Mouse (Mus musculus): ENCODE results near the gene Rai14. TPM values are rescaled to one million over a fixed set of nuclear protein-coding genes. Genes with fewer than 3 reads are reported as not detected.
A peak's percentile ranks its signal among the peaks of the same experiment; 100 is the strongest.

Gene Rai14
- polyA plus RNA-seq, 1 experiment from 2014 or later = 12.7 TPM

DNA sequence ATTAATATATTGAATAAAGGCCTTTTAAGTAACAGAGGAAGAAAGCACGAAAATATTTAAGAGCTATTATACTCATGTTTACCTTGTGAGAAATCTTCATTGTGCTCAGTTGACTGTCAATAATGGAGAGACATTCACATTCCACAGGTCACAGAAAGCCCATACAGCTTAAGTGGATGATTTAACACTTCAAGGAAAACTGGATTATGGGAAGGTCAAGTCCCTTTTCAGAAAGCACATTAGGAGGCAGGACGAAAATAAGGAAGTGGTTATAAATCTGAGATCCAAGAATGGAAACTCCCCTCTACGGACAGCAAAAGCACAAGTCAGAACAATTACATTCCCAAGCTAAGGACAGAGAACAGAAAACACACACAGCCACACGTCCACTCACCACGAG is 41.5 kb downstream of the Rai14 start:
- Histone ChIP-seq H3K9ac (ENCODE audit: low read length) (no peak overlapping the region), H3K36me3 (ENCODE audit: control insufficient read depth, insufficient read depth) (no peaks in the 10 kb centered on the region), H3K27ac (ENCODE audit: low read length) (no peak overlapping the region), H3K4me2 (ENCODE audit: low read depth, low read length) (no peak overlapping the region), H3K9me3 (replicated peaks; ENCODE audit: control insufficient read depth, low read length) (no peaks in the 10 kb centered on the region), H3K4me1 (ENCODE audit: control insufficient read depth, insufficient read depth, low read length) (peaks cover 5% of the 10 kb centered on the region), H3K4me3 (ENCODE audit: low read length) (no peak overlapping the region), H3K27me3 (ENCODE audit: control insufficient read depth, insufficient read depth, low read length) (peaks cover 12% of the 10 kb centered on the region)
- 43% methylated on average over 5 of the region's 5 CpGs for WGBS
- no peak for ATAC-seq (replicated peaks; ENCODE audit: extremely low read depth, insufficient read depth, low FRiP score)

DNA sequence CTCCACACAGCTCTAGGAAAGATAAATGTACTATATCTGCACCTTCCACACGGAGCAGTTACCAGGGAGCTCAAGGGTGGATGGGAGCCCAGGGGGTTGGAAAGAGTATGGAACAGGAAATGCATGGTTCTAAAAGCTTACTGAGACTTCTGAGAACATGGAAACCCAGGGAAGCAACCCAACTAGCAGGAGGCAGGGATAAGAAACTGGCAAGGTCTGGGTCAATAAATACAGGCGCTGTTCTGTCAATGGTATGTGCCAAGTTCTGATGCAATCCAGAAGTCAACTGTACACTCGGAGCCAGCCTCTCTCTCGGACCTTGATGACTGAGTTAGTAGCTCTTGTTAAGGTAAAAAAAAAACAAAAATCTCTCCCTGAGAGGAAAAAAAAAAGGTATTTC is 42.6 kb downstream of the Rai14 start:
- Histone ChIP-seq H3K4me1 (ENCODE audit: control insufficient read depth, insufficient read depth, low read length) (peaks cover 10% of the 10 kb centered on the region), H3K4me3 (ENCODE audit: low read length) (no peak overlapping the region), H3K36me3 (ENCODE audit: control insufficient read depth, insufficient read depth) (no peaks in the 10 kb centered on the region), H3K9me3 (replicated peaks; ENCODE audit: control insufficient read depth, low read length) (no peaks in the 10 kb centered on the region), H3K27ac (ENCODE audit: low read length) (peak overlapping the region; percentile 2; the same call in 1 of the 2 replicates), H3K9ac (ENCODE audit: low read length) (no peak overlapping the region), H3K4me2 (ENCODE audit: low read depth, low read length) (no peak overlapping the region), H3K27me3 (ENCODE audit: control insufficient read depth, insufficient read depth, low read length) (peaks cover 12% of the 10 kb centered on the region)
- ATAC-seq (replicated peaks; ENCODE audit: extremely low read depth, insufficient read depth, low FRiP score) = peak; percentile 41; the same call in 1 of the 2 replicates
- 50% methylated on average over 4 of the region's 4 CpGs for WGBS

DNA sequence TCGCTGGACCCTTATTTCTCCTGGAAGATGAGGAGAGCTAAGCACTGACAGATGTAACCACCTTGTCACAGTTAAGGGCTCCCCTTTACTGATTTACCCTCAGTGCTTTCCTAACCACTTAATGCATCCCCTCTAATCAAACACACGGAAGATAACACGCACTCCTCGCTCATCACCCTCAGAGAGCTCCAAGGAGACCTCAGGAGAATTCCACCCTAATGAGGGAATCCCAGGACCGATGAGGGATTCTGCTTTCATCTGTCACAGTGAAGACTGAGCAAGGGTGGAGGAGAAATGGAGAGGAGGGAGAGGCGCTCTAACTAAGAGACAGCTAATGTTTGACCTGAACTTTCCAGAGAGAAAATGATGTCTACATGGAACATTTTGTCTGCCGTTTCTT is 44.3 kb downstream of the Rai14 start:
- H3K27ac ChIP-seq (ENCODE audit: low read length) = no peak overlapping the region
- H3K4me2 ChIP-seq (ENCODE audit: low read depth, low read length) = no peak overlapping the region
- H3K36me3 ChIP-seq (ENCODE audit: control insufficient read depth, insufficient read depth) = no peaks in the 10 kb centered on the region
- no peaks in the 10 kb centered on the region for H3K9me3 ChIP-seq (replicated peaks; ENCODE audit: control insufficient read depth, low read length)
- no peak overlapping the region for H3K9ac ChIP-seq (ENCODE audit: low read length)
- peaks cover 11% of the 10 kb centered on the region for H3K4me1 ChIP-seq (ENCODE audit: control insufficient read depth, insufficient read depth, low read length)
- no peak for ATAC-seq (replicated peaks; ENCODE audit: extremely low read depth, insufficient read depth, low FRiP score)
- peaks cover 12% of the 10 kb centered on the region for H3K27me3 ChIP-seq (ENCODE audit: control insufficient read depth, insufficient read depth, low read length)
- no peak overlapping the region for H3K4me3 ChIP-seq (ENCODE audit: low read length)
- WGBS = 46% methylated on average over 7 of the region's 7 CpGs

DNA sequence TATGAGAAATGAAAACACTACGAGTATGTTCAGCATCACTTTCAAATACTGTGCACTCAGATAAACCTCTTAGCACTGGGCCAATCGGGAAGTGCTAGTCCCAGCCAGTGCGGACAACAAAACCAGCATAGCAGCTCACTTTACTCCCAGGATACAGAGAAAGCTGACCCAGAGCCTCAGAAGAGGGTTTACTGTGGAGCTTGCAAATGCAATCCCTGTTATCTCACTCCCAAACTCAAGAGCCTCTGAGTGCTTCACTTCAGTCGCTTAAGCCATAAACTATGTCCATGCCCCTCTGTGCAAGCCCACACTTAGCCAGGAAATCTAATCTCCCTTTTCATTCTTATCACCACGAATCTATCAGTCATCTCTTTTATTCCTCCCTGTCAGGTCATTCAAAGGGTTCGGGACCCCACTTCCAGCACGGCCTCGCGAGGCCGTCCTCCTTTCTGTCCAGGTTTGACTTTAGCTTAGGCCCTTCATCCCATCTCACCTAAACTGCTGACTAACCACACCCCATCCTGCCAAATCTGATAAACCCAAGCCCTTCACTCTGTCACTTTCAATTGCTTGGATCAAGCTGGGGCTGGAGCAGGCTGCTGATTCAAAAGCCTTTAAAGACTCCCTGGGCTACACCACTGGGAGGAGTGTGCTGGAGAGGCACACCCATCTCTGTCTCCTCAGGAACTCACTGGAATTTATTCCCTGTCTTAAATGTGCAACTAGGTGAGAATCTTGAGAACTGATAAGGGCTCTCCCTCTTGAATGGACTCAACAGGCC is 46.1 kb downstream of the Rai14 start:
- Histone ChIP-seq H3K9ac (ENCODE audit: low read length) (no peak overlapping the region), H3K36me3 (ENCODE audit: control insufficient read depth, insufficient read depth) (no peaks in the 10 kb centered on the region), H3K27me3 (ENCODE audit: control insufficient read depth, insufficient read depth, low read length) (peaks cover 12% of the 10 kb centered on the region), H3K4me2 (ENCODE audit: low read depth, low read length) (no peak overlapping the region), H3K4me1 (ENCODE audit: control insufficient read depth, insufficient read depth, low read length) (peaks cover 10% of the 10 kb centered on the region), H3K9me3 (replicated peaks; ENCODE audit: control insufficient read depth, low read length) (no peaks in the 10 kb centered on the region), H3K27ac (ENCODE audit: low read length) (no peak overlapping the region), H3K4me3 (ENCODE audit: low read length) (no peak overlapping the region)
- no peak for ATAC-seq (replicated peaks; ENCODE audit: extremely low read depth, insufficient read depth, low FRiP score)
- whole genome bisulfite sequencing = 37% methylated on average over 10 of the region's 10 CpGs

DNA sequence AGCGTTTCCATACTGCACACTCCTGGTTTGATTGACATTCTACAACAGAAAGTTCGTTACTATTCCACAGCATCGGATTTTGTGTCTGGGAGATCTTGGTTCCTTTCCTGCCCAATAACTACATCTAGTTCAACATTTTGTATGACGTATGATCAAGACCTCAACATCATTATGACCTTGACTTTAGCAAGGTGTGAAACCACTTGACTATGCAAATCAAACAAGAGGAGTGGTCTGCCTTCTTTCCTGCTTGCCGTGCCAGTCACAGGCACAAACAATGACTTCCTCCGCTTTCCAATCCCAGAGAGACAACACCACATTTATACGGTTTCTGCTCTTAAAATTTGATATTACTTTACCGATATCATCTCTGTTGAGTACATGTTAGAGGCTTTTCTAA is 48.6 kb downstream of the Rai14 start:
- no peak for ATAC-seq (replicated peaks; ENCODE audit: extremely low read depth, insufficient read depth, low FRiP score)
- Histone ChIP-seq H3K4me3 (ENCODE audit: low read length) (no peak overlapping the region), H3K4me1 (ENCODE audit: control insufficient read depth, insufficient read depth, low read length) (peaks cover 19% of the 10 kb centered on the region), H3K9ac (ENCODE audit: low read length) (no peak overlapping the region), H3K36me3 (ENCODE audit: control insufficient read depth, insufficient read depth) (no peaks in the 10 kb centered on the region), H3K9me3 (replicated peaks; ENCODE audit: control insufficient read depth, low read length) (no peaks in the 10 kb centered on the region), H3K27ac (ENCODE audit: low read length) (no peak overlapping the region), H3K27me3 (ENCODE audit: control insufficient read depth, insufficient read depth, low read length) (peaks cover 5% of the 10 kb centered on the region), H3K4me2 (ENCODE audit: low read depth, low read length) (no peak overlapping the region)
- 69% methylated on average over 8 of the region's 8 CpGs for WGBS

DNA sequence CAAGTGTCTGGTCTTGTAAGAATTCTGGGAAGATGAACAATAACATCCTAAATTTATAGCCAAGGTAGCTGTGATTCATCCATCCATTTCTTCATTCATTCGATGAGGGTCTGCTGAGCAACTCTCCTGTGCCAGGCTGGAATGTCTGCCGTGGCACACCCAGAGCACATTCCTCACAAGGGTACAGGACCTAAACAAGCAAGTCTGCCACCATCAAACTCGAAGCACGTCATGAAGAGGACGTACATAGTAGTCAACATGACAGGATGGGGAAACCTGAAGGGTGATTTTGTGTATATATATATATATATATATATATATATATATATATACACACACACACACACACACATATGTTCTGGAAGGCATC is 49.9 kb downstream of the Rai14 start:
- Histone ChIP-seq H3K36me3 (ENCODE audit: control insufficient read depth, insufficient read depth) (no peaks in the 10 kb centered on the region), H3K4me1 (ENCODE audit: control insufficient read depth, insufficient read depth, low read length) (peaks cover 19% of the 10 kb centered on the region), H3K9ac (ENCODE audit: low read length) (no peak overlapping the region), H3K4me2 (ENCODE audit: low read depth, low read length) (no peak overlapping the region), H3K4me3 (ENCODE audit: low read length) (no peak overlapping the region), H3K27me3 (ENCODE audit: control insufficient read depth, insufficient read depth, low read length) (peaks cover 5% of the 10 kb centered on the region), H3K27ac (ENCODE audit: low read length) (no peak overlapping the region), H3K9me3 (replicated peaks; ENCODE audit: control insufficient read depth, low read length) (no peaks in the 10 kb centered on the region)
- no peak for ATAC-seq (replicated peaks; ENCODE audit: extremely low read depth, insufficient read depth, low FRiP score)
- WGBS = 71% methylated on average over 5 of the region's 5 CpGs

DNA sequence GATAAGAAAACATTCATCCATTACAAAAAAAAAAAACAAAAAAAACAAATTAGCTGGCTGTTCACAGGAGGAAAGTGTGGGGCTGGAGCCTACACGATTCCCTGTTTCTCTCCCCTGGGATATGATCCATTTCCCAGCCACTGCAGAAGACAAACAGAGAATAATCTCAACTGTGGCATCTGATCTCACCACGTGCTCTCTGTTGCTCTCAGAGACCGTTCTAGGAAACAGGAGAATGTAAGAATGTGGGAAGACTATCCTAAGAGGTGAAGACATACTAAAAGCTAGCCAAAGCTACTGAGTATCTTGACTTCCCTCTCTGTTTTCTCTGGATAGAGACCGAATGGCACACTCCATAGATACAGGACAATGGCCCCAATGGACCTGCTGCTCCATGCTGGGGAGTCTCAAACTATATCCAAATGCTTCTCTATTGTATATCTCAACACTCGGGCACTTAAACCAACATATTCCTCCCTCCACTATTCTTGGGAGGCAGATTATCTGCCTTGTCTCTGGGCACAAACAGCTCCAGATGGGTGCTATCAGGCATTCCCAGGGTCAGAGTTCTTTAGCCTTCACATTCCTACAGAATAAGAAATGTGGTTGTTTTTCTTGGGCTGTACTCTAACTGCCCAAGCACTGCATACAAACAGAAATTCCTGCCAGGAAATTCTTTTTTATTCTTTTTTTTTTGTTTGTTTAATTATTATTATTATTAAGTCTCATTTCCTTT is 50.5 kb downstream of the Rai14 start:
- Histone ChIP-seq H3K9me3 (replicated peaks; ENCODE audit: control insufficient read depth, low read length) (no peaks in the 10 kb centered on the region), H3K27me3 (ENCODE audit: control insufficient read depth, insufficient read depth, low read length) (peaks cover under 1% of the 10 kb centered on the region), H3K4me2 (ENCODE audit: low read depth, low read length) (no peak overlapping the region), H3K4me3 (ENCODE audit: low read length) (no peak overlapping the region), H3K27ac (ENCODE audit: low read length) (no peak overlapping the region), H3K36me3 (ENCODE audit: control insufficient read depth, insufficient read depth) (no peaks in the 10 kb centered on the region), H3K4me1 (ENCODE audit: control insufficient read depth, insufficient read depth, low read length) (peaks cover 19% of the 10 kb centered on the region), H3K9ac (ENCODE audit: low read length) (no peak overlapping the region)
- ATAC-seq (replicated peaks; ENCODE audit: extremely low read depth, insufficient read depth, low FRiP score) = no peak; the same call in 1 of the 2 replicates
- WGBS = 51% methylated on average over 5 of the region's 5 CpGs

DNA sequence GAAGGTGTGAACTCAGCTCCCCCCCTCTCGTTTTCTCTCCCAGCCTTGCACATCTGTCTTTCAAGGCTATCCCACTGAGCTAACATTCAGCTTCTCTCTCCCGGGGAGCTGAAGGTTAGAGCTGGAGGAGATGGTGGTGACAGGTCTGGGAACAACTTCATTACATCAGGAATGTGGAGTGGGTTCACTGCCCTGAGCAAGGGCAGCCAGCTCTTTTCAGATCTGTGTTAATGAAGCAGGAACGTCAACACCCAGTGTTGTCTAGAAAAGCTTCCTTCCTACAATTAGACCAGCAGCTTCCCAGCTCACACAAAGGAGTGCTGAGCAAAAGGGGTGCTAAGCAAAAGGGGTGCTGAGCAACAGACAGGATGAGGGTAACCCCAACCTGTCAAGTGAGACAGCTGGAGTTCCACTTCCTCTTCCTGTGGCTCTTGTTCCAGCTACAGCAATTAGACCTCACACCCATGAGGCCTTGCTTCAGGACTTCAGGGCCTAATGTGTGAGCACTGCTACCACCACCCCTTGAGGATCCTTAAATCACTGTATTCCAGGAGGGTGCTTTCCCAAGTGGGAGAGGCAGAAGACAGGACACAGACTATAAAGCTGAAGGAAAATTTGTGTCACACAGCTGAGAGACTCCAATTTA is 52.3 kb downstream of the Rai14 start:
- Histone ChIP-seq H3K27ac (ENCODE audit: low read length) (0 out of 2 replicates have a peak overlapping the region, but pooled peaks have one; percentile 10), H3K4me1 (ENCODE audit: control insufficient read depth, insufficient read depth, low read length) (peaks cover 14% of the 10 kb centered on the region), H3K9ac (ENCODE audit: low read length) (no peak overlapping the region), H3K9me3 (replicated peaks; ENCODE audit: control insufficient read depth, low read length) (no peaks in the 10 kb centered on the region), H3K27me3 (ENCODE audit: control insufficient read depth, insufficient read depth, low read length) (no peaks in the 10 kb centered on the region), H3K36me3 (ENCODE audit: control insufficient read depth, insufficient read depth) (no peaks in the 10 kb centered on the region), H3K4me2 (ENCODE audit: low read depth, low read length) (no peak overlapping the region), H3K4me3 (ENCODE audit: low read length) (no peak overlapping the region)
- ATAC-seq (replicated peaks; ENCODE audit: extremely low read depth, insufficient read depth, low FRiP score) = peak; percentile 68
- WGBS = 16% methylated on average over 3 of the region's 3 CpGs

DNA sequence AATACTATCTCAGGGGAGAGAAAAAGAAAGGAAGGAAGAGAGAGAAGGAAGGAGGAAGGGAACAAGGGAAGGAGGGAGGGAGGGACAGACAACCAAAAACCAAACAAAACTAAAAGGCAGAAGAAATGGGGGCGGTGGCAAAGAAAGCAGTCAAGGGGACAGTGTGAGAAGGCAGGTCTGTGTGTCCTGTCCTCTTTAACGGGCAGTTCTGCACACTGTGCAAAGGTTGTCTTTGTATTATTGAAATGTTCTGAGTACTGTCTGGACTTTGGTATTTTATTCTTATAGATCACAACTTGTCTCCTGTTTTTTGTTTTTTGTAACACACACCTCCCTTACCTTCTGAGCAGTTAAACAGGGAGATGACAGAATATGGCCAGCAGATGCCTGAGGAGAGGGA is 55.6 kb downstream of the Rai14 start:
- WGBS = 71% methylated on average over 2 of the region's 2 CpGs
- no peaks in the 10 kb centered on the region for H3K36me3 ChIP-seq (ENCODE audit: control insufficient read depth, insufficient read depth)
- no peaks in the 10 kb centered on the region for H3K27me3 ChIP-seq (ENCODE audit: control insufficient read depth, insufficient read depth, low read length)
- no peaks in the 10 kb centered on the region for H3K9me3 ChIP-seq (replicated peaks; ENCODE audit: control insufficient read depth, low read length)
- ATAC-seq (replicated peaks; ENCODE audit: extremely low read depth, insufficient read depth, low FRiP score) = no peak
- H3K4me2 ChIP-seq (ENCODE audit: low read depth, low read length) = no peak overlapping the region
- peaks cover 11% of the 10 kb centered on the region for H3K4me1 ChIP-seq (ENCODE audit: control insufficient read depth, insufficient read depth, low read length)
- no peak overlapping the region for H3K4me3 ChIP-seq (ENCODE audit: low read length)
- H3K9ac ChIP-seq (ENCODE audit: low read length) = no peak overlapping the region
- no peak overlapping the region for H3K27ac ChIP-seq (ENCODE audit: low read length)
